Mouse (Mus musculus) hindbrain, postnatal 0 days (tissue): ENCODE measurements around the gene Abca2. TPM values are rescaled to one million over a fixed set of nuclear protein-coding genes. Genes with fewer than 3 reads are reported as not detected.

Experiments used
- ATAC-seq: fragments of 200-750 bp; cut with Nextera tagmentation; 2 replicates; pipeline ENCODE4 v1.8.0; 2017; ENCODE audit warnings: mild to moderate bottlenecking, moderate TSS enrichment, moderate library complexity
- DNase-seq: peaks from one replicate; pipeline ENCODE4 v3.0.0-alpha.2; 2015; ENCODE audit warnings: low spot score
- H3K27ac ChIP-seq: fragments of 300-500 bp; sonication (generic); 2 replicates; pipeline ENCODE4 v1.5.1; 2014; ENCODE audit warnings: mild to moderate bottlenecking
- H3K27me3 ChIP-seq: fragments of 300-500 bp; sonication (generic); 2 replicates; pipeline ENCODE4 v1.6.1; 2014; ENCODE audit warnings: low read length, mixed read lengths; ENCODE audit not compliant: insufficient read depth
- H3K36me3 ChIP-seq: fragments of 300-500 bp; sonication (generic); 2 replicates; pipeline ENCODE4 v1.6.1; 2014; ENCODE audit warnings: low read length, mixed read lengths; ENCODE audit not compliant: insufficient read depth
- H3K4me1 ChIP-seq: fragments of 300-500 bp; sonication (generic); 2 replicates; pipeline ENCODE4 v1.6.1; 2014; ENCODE audit warnings: antibody characterized with exemption, low read length, mixed read lengths; ENCODE audit not compliant: insufficient read depth
- H3K4me2 ChIP-seq: fragments of 300-500 bp; sonication (generic); 2 replicates; pipeline ENCODE4 v1.6.1; 2014; ENCODE audit warnings: low read depth, mild to moderate bottlenecking, low read length, moderate library complexity, mixed read lengths
- H3K4me3 ChIP-seq: fragments of 300-500 bp; sonication (generic); 2 replicates; pipeline ENCODE4 v1.5.1; 2014; ENCODE audit warnings: low read length
- H3K9ac ChIP-seq: fragments of 300-500 bp; sonication (generic); replicated peaks from 2 replicates; pipeline ENCODE4 v1.6.1; 2014; ENCODE audit warnings: mild to moderate bottlenecking, low read length, moderate library complexity, mixed read lengths
- H3K9me3 ChIP-seq: fragments of 300-500 bp; sonication (generic); 2 replicates; pipeline ENCODE4 v1.6.1; 2016; ENCODE audit warnings: low read length, mixed read lengths
- CTCF ChIP-seq: IDR thresholded peaks from 2 replicates; pipeline ENCODE4 v1.5.1; 2016; ENCODE audit warnings: antibody characterized with exemption, control low read depth, low read depth
- WGBS: fragments of 180-500 bp; shearing (Covaris S2); extraction: QIAGEN DNeasy Blood & Tissue Kit; methylation state at CpG from one replicate; pipeline ENCODE4 v1.1.7; 2014; 5-methylcytosine and 5-hydroxymethylcytosine counted together
- polyA plus RNA-seq: library from polyadenylated mRNA; unstranded; fragments of >200 nt; fragmentation: Nextera tagmentation; extraction: Ambion mirVana; gene quantifications from 2 replicates; pipeline ENCODE4 v1.2.1, GENCODE M21; 2015
- total RNA-seq: library from RNA; depleted of rRNA; stranded (reverse); fragments of >200 nt; gene quantifications from 2 replicates; pipeline ENCODE4 v1.2.3, GENCODE M21; 2014; rRNA removed

The Abca2 gene
- total RNA-seq (84.6 and 94.9 TPM in 2 replicates), polyA plus RNA-seq (10.7 and 12.5 TPM in 2 replicates)

- H3K4me3 ChIP-seq = peak within 1 kb of the TSS; percentile 81
- under 1% methylated on average over 80 of the region's 89 CpGs for WGBS
- peaks cover 28% of the 10 kb centered on the region for H3K4me1 ChIP-seq
- peaks cover 4% of the 10 kb centered on the region; the same call in 1 of the 2 replicates for H3K36me3 ChIP-seq
- peak within 1 kb of the TSS; percentile 87 for H3K9ac ChIP-seq
- peak; percentile 90 for ATAC-seq
- TF ChIP-seq CTCF = peak; percentile 79
- DNase-seq = peak; percentile 97
- peak within 1 kb of the TSS; percentile 83 for H3K4me2 ChIP-seq
- no peaks in the 10 kb centered on the region for H3K27me3 ChIP-seq
- H3K9me3 ChIP-seq = no peaks in the 10 kb centered on the region
- peak within 1 kb of the TSS; percentile 86 for H3K27ac ChIP-seq
These were observed at the start of gene Abca2 for GRCm38 (mm10) chr2:25428442-25429236. Gene Abca2, plus strand, starts transcription at chr2:25428703.

- TF ChIP-seq CTCF = no peak
- H3K27me3 ChIP-seq = no peaks in the 10 kb centered on the region
- H3K4me2 ChIP-seq = no peak overlapping the region
- H3K9me3 ChIP-seq = no peaks in the 10 kb centered on the region
- H3K4me3 ChIP-seq = no peak overlapping the region
- H3K9ac ChIP-seq = no peak overlapping the region
- H3K27ac ChIP-seq = no peak overlapping the region
- 79% methylated on average over 5 of the region's 5 CpGs for WGBS
- H3K4me1 ChIP-seq = no peaks in the 10 kb centered on the region
- DNase-seq (no peak), ATAC-seq (no peak)
- H3K36me3 ChIP-seq = no peaks in the 10 kb centered on the region
These were observed 44.0 kb upstream of the Abca2 start for GRCm38 (mm10) chr2:25384492-25384891.

GRCm38 (mm10) chr2:25391266-25391665, 37.2 kb upstream of the Abca2 start:
- Histone ChIP-seq H3K4me2 (no peak overlapping the region), H3K36me3 (no peaks in the 10 kb centered on the region), H3K27me3 (no peaks in the 10 kb centered on the region), H3K9ac (no peak overlapping the region), H3K4me1 (peaks cover 8% of the 10 kb centered on the region; the same call in 1 of the 2 replicates), H3K9me3 (no peaks in the 10 kb centered on the region), H3K4me3 (no peak overlapping the region), H3K27ac (no peak overlapping the region)
- ATAC-seq = no peak
- TF ChIP-seq CTCF = no peak
- WGBS = 61% methylated on average over 5 of the region's 5 CpGs
- DNase-seq = peak; percentile 43

- TF ChIP-seq CTCF = no peak; the same call in 1 of the 2 replicates
- Histone ChIP-seq H3K9me3 (no peaks in the 10 kb centered on the region), H3K36me3 (no peaks in the 10 kb centered on the region), H3K4me2 (no peak overlapping the region), H3K9ac (no peak overlapping the region), H3K4me3 (no peak overlapping the region), H3K27ac (peak overlapping the region; percentile 58), H3K27me3 (peaks cover 18% of the 10 kb centered on the region), H3K4me1 (peaks cover 13% of the 10 kb centered on the region; the same call in 1 of the 2 replicates)
- ATAC-seq (peak; percentile 90), DNase-seq (peak; percentile 81)
- WGBS = 21% methylated on average over 3 of the region's 3 CpGs
These were observed 34.0 kb upstream of the Abca2 start for GRCm38 (mm10) chr2:25394281-25395221.

- peaks cover 23% of the 10 kb centered on the region for H3K27me3 ChIP-seq
- peaks cover 21% of the 10 kb centered on the region; the same call in 1 of the 2 replicates for H3K4me1 ChIP-seq
- peak; percentile 52; the same call in 1 of the 2 replicates for ATAC-seq
- no peaks in the 10 kb centered on the region for H3K36me3 ChIP-seq
- TF ChIP-seq CTCF = peak; percentile 57
- 2% methylated on average over 57 of the region's 57 CpGs for WGBS
- peak within 1 kb of the TSS; percentile 68 for H3K4me2 ChIP-seq
- peak within 1 kb of the TSS; percentile 36 for H3K4me3 ChIP-seq
- no peaks in the 10 kb centered on the region for H3K9me3 ChIP-seq
- peak within 1 kb of the TSS; percentile 58 for H3K27ac ChIP-seq
- DNase-seq = peak; percentile 71
- H3K9ac ChIP-seq = peak within 1 kb of the TSS; percentile 37; the same call in 1 of the 2 replicates
These were observed 32.5 kb upstream of the Abca2 start, which contains the start of gene Entpd2 for GRCm38 (mm10) chr2:25395721-25396596. Gene Entpd2, plus strand, starts transcription at chr2:25395874.

- H3K27me3 ChIP-seq = peaks cover 23% of the 10 kb centered on the region
- H3K4me2 ChIP-seq = peak overlapping the region; percentile 68
- WGBS = 37% methylated on average over 3 of the region's 3 CpGs
- H3K9me3 ChIP-seq = no peaks in the 10 kb centered on the region
- ATAC-seq (no peak), DNase-seq (peak; percentile 43)
- H3K9ac ChIP-seq = no peak overlapping the region
- peak overlapping the region; percentile 58; the same call in 1 of the 2 replicates for H3K27ac ChIP-seq
- no peak overlapping the region for H3K4me3 ChIP-seq
- peaks cover 21% of the 10 kb centered on the region; the same call in 1 of the 2 replicates for H3K4me1 ChIP-seq
- no peak for TF ChIP-seq CTCF
- no peaks in the 10 kb centered on the region for H3K36me3 ChIP-seq
These were observed 31.9 kb upstream of the Abca2 start for GRCm38 (mm10) chr2:25396597-25396983.
